Mouse (Mus musculus) liver, embryonic 15.5 days (tissue): ENCODE results near the gene Rnf17. TPM values are rescaled to one million over a fixed set of nuclear protein-coding genes. Genes with fewer than 3 reads are reported as not detected.

Source experiments
- ATAC-seq: fragments of 200-750 bp; cut with Nextera tagmentation; 2 replicates; pipeline ENCODE4 v1.8.0; 2017; ENCODE audit warnings: moderate number of reproducible peaks, mild to moderate bottlenecking, moderate library complexity; ENCODE audit not compliant: insufficient read depth
- H3K27ac ChIP-seq: fragments of 300-500 bp; sonication (generic); replicated peaks from 2 replicates; pipeline ENCODE4 v1.5.1; 2015; ENCODE audit warnings: mild to moderate bottlenecking, inconsistent platforms
- H3K27me3 ChIP-seq: fragments of 300-500 bp; sonication (generic); 2 replicates; pipeline ENCODE4 v1.6.1; 2015; ENCODE audit warnings: mild to moderate bottlenecking, inconsistent platforms
- H3K36me3 ChIP-seq: fragments of 300-500 bp; sonication (generic); replicated peaks from 2 replicates; pipeline ENCODE4 v1.6.1; 2015; ENCODE audit warnings: moderate library complexity, mild to moderate bottlenecking, inconsistent platforms
- H3K4me1 ChIP-seq: fragments of 300-500 bp; sonication (generic); replicated peaks from 2 replicates; pipeline ENCODE4 v1.6.1; 2015; ENCODE audit warnings: inconsistent platforms
- H3K4me2 ChIP-seq: fragments of 300-500 bp; sonication (generic); 2 replicates; pipeline ENCODE4 v1.6.1; 2015; ENCODE audit warnings: moderate library complexity, mild to moderate bottlenecking, inconsistent platforms
- H3K4me3 ChIP-seq: fragments of 300-500 bp; sonication (generic); replicated peaks from 2 replicates; pipeline ENCODE4 v1.5.1; 2015; ENCODE audit warnings: mild to moderate bottlenecking, inconsistent platforms
- H3K9ac ChIP-seq: fragments of 300-500 bp; sonication (generic); 2 replicates; pipeline ENCODE4 v1.6.1; 2015; ENCODE audit warnings: moderate library complexity, mild to moderate bottlenecking, inconsistent platforms
- H3K9me3 ChIP-seq: fragments of 300-500 bp; sonication (generic); replicated peaks from 2 replicates; pipeline ENCODE4 v1.6.1; 2016; ENCODE audit warnings: inconsistent platforms
- WGBS: fragments of 180-500 bp; shearing (Covaris S2); methylation state at CpG from one replicate; pipeline ENCODE4 v1.1.7; 2015; ENCODE audit warnings: mixed read lengths; ENCODE audit not compliant: insufficient replicate concordance; 5-methylcytosine and 5-hydroxymethylcytosine counted together
- polyA plus RNA-seq: library from polyadenylated mRNA; unstranded; fragments of >200 nt; fragmentation: Nextera tagmentation; extraction: Ambion mirVana; gene quantifications from 2 replicates; pipeline ENCODE4 v1.2.1, GENCODE M21; 2015

Gene Rnf17
- polyA plus RNA-seq, 1 experiment from 2014 or later = 0.84 TPM

- Histone ChIP-seq H3K9me3 (no peaks in the 10 kb centered on the region), H3K4me3 (no peak overlapping the region), H3K27ac (no peak overlapping the region), H3K4me1 (no peaks in the 10 kb centered on the region), H3K36me3 (no peaks in the 10 kb centered on the region), H3K4me2 (no peak overlapping the region), H3K9ac (no peak overlapping the region), H3K27me3 (no peaks in the 10 kb centered on the region)
- no peak for ATAC-seq
- WGBS = 25% methylated on average over 3 of the region's 3 CpGs
These were observed 104.4 kb downstream of the Rnf17 start for GRCm38 (mm10) chr14:56506743-56507142.

DNA sequence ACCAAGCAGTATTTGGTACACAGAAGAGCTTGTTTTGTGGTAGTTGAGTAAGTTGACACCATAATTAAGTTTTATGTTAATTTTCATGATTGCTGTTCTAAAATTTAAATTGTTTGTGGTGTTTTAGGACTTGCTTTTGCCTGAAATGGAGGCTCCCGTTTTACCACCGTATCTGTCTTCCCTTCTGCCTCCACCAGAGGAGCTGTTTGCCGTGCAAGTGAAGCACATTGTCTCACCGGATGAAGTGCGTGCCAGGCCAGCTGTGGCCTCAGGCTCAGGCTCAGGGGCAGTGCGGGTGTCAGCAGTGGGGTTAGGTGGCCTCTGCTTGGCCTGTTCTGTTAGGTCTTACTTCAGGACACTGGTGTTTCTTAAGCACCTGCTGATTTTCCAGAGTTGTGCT is 109.7 kb downstream of the Rnf17 start:
- no peaks in the 10 kb centered on the region for H3K4me1 ChIP-seq
- no peak for ATAC-seq
- H3K9ac ChIP-seq = no peak overlapping the region
- no peaks in the 10 kb centered on the region for H3K36me3 ChIP-seq
- H3K9me3 ChIP-seq = no peaks in the 10 kb centered on the region
- H3K27me3 ChIP-seq = no peaks in the 10 kb centered on the region
- no peak overlapping the region for H3K4me3 ChIP-seq
- no peak overlapping the region for H3K4me2 ChIP-seq
- WGBS = 36% methylated on average over 6 of the region's 6 CpGs
- H3K27ac ChIP-seq = no peak overlapping the region

- H3K4me1 ChIP-seq = no peaks in the 10 kb centered on the region
- no peaks in the 10 kb centered on the region for H3K9me3 ChIP-seq
- H3K4me2 ChIP-seq = no peak overlapping the region
- H3K27me3 ChIP-seq = no peaks in the 10 kb centered on the region
- WGBS = 53% methylated on average over 2 of the region's 2 CpGs
- no peak overlapping the region for H3K9ac ChIP-seq
- H3K36me3 ChIP-seq = no peaks in the 10 kb centered on the region
- no peak for ATAC-seq
- no peak overlapping the region for H3K4me3 ChIP-seq
- H3K27ac ChIP-seq = no peak overlapping the region
These were observed 112.4 kb downstream of the Rnf17 start for GRCm38 (mm10) chr14:56514775-56515174.

DNA sequence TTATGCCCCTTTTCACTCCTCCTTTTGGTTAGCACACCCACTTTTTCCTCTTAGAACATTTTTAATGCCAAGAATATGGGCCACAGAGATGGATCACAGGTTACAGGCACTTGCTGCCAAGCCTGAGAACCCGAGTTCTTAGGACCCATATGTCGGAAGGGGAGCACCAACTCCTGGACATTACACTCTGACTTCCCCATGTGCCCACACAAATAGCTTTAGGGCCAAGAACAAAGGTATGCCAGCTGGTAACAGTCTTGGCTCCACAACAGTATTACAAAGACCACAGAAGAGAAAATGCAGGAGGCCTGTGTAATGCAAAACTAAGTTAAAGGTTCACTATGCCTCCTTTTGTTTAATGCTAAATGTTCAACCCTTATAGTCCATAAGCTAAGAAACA is 128.4 kb downstream of the Rnf17 start:
- Histone ChIP-seq H3K27ac (no peak overlapping the region), H3K9ac (no peak overlapping the region), H3K4me2 (no peak overlapping the region), H3K4me1 (no peaks in the 10 kb centered on the region), H3K27me3 (no peaks in the 10 kb centered on the region), H3K9me3 (no peaks in the 10 kb centered on the region), H3K4me3 (no peak overlapping the region), H3K36me3 (peaks cover 49% of the 10 kb centered on the region)
- no peak for ATAC-seq
- WGBS = 60% methylated on average over 2 of the region's 2 CpGs

DNA sequence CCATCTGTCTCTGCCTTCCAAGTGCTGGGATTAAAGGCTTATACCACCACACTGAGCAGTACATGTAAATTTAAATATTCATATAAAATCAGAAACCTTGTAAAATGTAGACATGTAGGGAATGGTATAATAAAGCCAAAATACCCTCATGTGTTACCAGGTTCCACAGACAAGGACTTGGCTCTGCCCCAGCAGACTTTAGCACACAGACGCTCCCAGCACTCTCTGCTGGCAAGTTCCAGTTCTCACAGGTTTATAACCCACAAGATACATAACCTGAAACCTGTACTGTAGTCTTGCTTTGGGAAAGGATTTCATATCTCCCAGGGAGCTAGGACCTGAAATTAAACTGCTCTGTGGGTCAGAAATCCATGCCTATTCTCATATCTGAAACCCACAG is 142.6 kb downstream of the Rnf17 start:
- H3K4me2 ChIP-seq = no peak overlapping the region
- 69% methylated on average over 1 of the region's 1 CpGs for WGBS

GRCm38 (mm10) chr14:56545491-56545890 is 143.1 kb downstream of the Rnf17 start:
- Histone ChIP-seq H3K4me1 (no peaks in the 10 kb centered on the region), H3K27me3 (no peaks in the 10 kb centered on the region), H3K27ac (no peak overlapping the region), H3K9me3 (no peaks in the 10 kb centered on the region), H3K36me3 (0 out of 2 replicates have a peak, but pooled peaks cover 15% of the 10 kb centered on the region), H3K4me2 (no peak overlapping the region), H3K4me3 (no peak overlapping the region), H3K9ac (no peak overlapping the region)
- no peak for ATAC-seq
- 81% methylated on average over 4 of the region's 4 CpGs for WGBS

More for the DNA sequence above, 142.6 kb downstream of the Rnf17 start:
- H3K4me3 ChIP-seq = no peak overlapping the region
- no peak for ATAC-seq
- H3K9me3 ChIP-seq = no peaks in the 10 kb centered on the region
- no peaks in the 10 kb centered on the region for H3K4me1 ChIP-seq
- no peaks in the 10 kb centered on the region for H3K27me3 ChIP-seq
- H3K9ac ChIP-seq = no peak overlapping the region
- no peak overlapping the region for H3K27ac ChIP-seq
- 0 out of 2 replicates have a peak, but pooled peaks cover 15% of the 10 kb centered on the region for H3K36me3 ChIP-seq

DNA sequence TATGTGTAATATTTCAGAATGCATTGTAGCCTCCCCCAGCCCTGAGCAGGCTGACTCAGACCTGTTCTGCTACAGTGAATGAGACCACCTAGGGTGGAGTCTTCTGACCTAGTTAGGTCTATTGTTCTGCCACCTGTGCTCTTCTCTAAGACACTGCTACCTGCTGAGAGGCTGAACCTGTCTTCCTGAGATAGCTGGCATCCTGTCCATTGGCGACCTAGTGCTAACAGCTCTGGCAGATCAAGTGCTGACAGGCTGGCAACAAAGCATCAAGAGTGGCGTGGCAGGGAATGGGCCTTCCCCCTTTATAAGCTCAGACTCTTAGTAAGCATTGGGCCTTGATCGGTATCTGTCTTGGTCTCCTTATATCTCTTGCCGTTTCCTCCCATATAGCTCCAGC is 148.6 kb downstream of the Rnf17 start:
- Histone ChIP-seq H3K4me2 (no peak overlapping the region), H3K36me3 (peaks cover 51% of the 10 kb centered on the region), H3K4me3 (no peak overlapping the region), H3K27ac (no peak overlapping the region), H3K27me3 (no peaks in the 10 kb centered on the region), H3K9me3 (no peaks in the 10 kb centered on the region), H3K9ac (no peak overlapping the region), H3K4me1 (no peaks in the 10 kb centered on the region)
- WGBS = 76% methylated on average over 4 of the region's 4 CpGs
- ATAC-seq = no peak

DNA sequence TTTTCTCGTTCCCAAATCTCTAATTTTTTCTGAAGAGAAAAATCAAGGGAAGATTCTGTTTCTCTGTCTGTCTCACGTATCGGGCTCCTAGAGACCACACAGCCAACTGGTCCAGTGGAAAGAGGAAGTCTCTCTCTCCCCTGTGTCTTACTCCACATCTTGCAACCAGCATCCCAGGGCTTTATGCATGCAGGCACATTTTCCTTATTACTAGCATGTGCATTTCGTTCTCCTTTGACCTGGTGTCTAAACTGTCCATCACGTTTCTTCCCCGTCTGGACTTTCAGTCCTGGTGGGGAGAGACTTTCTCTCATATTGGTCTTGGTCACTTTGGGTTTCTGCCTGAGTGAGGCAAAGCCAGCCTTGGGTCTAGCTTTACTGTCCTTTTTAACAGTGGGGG is 150.5 kb downstream of the Rnf17 start:
- H3K4me3 ChIP-seq = no peak overlapping the region
- H3K27ac ChIP-seq = no peak overlapping the region
- no peak overlapping the region for H3K4me2 ChIP-seq
- no peak for ATAC-seq
- H3K27me3 ChIP-seq = no peaks in the 10 kb centered on the region
- H3K9ac ChIP-seq = no peak overlapping the region
- WGBS = 73% methylated on average over 6 of the region's 6 CpGs
- no peaks in the 10 kb centered on the region for H3K4me1 ChIP-seq
- H3K9me3 ChIP-seq = no peaks in the 10 kb centered on the region
- peaks cover 55% of the 10 kb centered on the region for H3K36me3 ChIP-seq

DNA sequence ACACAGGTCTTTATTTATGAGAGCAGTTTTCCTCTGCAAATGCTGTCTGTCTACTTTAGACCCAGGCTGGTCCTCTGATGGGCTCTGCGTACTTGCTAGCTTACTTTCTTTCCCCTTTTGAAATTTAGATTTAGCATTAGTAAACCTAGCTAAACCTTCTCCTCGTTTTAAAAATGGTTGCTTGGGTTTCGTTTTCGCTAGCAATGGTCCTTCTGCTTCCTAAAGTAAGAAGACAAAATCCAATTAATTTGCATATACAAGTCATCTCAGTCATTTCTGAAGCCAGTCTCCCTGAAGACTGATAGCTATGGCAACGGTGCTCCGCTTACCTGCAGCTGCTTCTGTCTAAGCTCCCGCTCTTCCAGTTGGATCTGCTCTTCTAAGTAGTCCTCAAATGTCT is 150.9 kb downstream of the Rnf17 start:
- Histone ChIP-seq H3K4me3 (no peak overlapping the region), H3K4me1 (no peaks in the 10 kb centered on the region), H3K36me3 (peaks cover 59% of the 10 kb centered on the region), H3K27me3 (no peaks in the 10 kb centered on the region), H3K9me3 (no peaks in the 10 kb centered on the region), H3K27ac (no peak overlapping the region), H3K9ac (no peak overlapping the region), H3K4me2 (no peak overlapping the region)
- ATAC-seq = no peak
- WGBS = 81% methylated on average over 7 of the region's 7 CpGs

- H3K36me3 ChIP-seq = peaks cover 57% of the 10 kb centered on the region
- H3K27ac ChIP-seq = no peak overlapping the region
- WGBS = 75% methylated on average over 2 of the region's 2 CpGs
- no peak overlapping the region for H3K4me2 ChIP-seq
- H3K9me3 ChIP-seq = no peaks in the 10 kb centered on the region
- H3K27me3 ChIP-seq = no peaks in the 10 kb centered on the region
- no peaks in the 10 kb centered on the region for H3K4me1 ChIP-seq
- no peak overlapping the region for H3K9ac ChIP-seq
- no peak for ATAC-seq
- no peak overlapping the region for H3K4me3 ChIP-seq
These were observed 152.3 kb downstream of the Rnf17 start for GRCm38 (mm10) chr14:56554716-56555115.

DNA sequence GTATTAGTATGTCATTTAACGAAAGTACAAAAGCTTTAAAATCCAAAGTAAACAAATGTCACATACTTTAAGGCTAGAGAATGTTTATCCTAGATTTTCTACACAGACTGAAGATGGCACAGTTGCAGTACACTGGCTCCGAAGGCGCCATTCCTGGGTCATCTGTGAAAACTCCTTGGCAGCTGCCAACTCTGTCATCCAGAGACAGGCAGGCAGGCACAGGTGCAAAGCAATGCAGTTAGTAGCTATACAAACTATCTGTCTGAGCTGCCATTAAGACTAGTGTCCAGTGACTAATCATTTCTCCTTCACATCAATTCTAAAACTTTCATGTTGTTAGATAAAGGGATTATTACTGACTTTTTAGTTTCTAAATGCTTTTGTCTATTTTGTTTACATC is 156.8 kb downstream of the Rnf17 start:
- H3K27ac ChIP-seq = no peak overlapping the region
- no peaks in the 10 kb centered on the region for H3K9me3 ChIP-seq
- no peaks in the 10 kb centered on the region for H3K4me1 ChIP-seq
- H3K4me3 ChIP-seq = no peak overlapping the region
- no peak for ATAC-seq
- no peak overlapping the region for H3K9ac ChIP-seq
- 75% methylated on average over 3 of the region's 3 CpGs for WGBS
- no peak overlapping the region for H3K4me2 ChIP-seq
- no peaks in the 10 kb centered on the region for H3K27me3 ChIP-seq
- peaks cover 42% of the 10 kb centered on the region for H3K36me3 ChIP-seq

DNA sequence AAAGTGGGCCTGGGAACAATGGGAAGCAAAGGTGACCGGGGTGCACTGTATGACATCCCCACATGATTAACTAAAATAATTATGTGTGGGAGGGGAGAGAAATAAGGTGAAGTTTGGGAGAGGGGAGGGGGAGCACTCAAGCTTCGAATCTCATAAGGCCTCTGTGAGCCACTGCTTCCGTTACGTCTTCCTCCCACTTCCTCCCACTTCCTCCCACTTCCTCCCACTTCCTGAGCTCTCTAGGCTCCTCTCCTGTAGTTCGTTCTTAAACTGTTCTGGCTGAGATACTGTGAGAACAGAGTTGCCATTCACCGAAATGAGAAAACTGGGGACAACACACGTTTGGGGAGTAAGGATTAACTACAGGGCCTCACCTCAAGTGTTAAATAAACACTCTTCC is 165.1 kb downstream of the Rnf17 start:
- no peak overlapping the region for H3K9ac ChIP-seq
- peaks cover 13% of the 10 kb centered on the region for H3K36me3 ChIP-seq
- WGBS = 35% methylated on average over 7 of the region's 7 CpGs
- peaks cover 28% of the 10 kb centered on the region for H3K4me1 ChIP-seq
- no peak overlapping the region for H3K4me3 ChIP-seq
- H3K27me3 ChIP-seq = no peaks in the 10 kb centered on the region
- no peaks in the 10 kb centered on the region for H3K9me3 ChIP-seq
- ATAC-seq = no peak
- no peak overlapping the region for H3K4me2 ChIP-seq
- H3K27ac ChIP-seq = no peak overlapping the region
